Mouse (Mus musculus): ENCODE results near the gene Mri1. TPM values are rescaled to one million over a fixed set of nuclear protein-coding genes. Genes with fewer than 3 reads are reported as not detected.
"Not testable (repeated sequence)": the region's sequence is repeated elsewhere in the genome, so short reads cannot be mapped to it uniquely, and the experiment has no call there.

Gene Mri1
- 64.0 and 64.2 TPM in 2 replicates for polyA plus RNA-seq (2016; fragmentation: Nextera tagmentation; extraction: Ambion mirVana)

DNA sequence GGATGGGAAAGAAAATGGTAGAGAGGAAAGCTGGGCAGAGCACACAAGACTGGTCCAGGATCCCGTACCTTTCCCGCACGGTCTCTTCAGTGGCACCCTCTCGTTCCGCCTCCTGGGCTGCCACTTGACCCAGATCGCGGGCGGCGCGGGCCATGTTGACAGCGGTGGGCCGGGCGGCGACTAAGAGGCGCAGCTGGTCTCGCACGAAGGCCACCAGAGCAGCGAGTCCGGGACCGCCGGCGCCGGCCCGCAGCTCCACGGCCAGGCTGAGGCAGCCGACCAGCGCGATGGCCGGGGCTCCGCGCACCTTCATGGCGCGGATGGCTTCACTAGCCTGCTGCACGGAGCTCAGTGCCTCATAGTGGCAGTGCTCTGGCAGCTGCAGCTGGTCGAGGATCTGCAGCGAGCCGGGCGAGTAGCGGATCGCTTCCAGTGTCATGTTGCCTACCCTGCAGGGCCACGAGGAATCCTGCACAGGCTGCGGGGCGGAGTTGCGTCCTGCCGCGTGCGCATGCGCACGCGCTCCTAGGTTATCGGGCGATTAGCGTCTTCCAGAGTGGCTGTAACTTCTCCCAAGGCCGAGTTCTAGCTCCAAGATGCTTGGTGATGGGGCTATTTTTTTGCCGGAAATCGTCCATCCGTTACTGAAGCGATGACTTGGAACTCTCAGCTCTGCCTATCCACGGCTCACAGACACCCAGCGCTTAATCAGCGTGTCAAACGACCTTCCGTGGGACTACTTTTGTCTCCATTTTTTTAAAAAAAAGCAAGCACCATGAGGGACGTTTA is at the start of gene Mri1:
Mri1 (minus strand) TSS at position 505 of the 789 bp plus-strand sequence.
- peaks cover 82% of the 10 kb centered on the region for H3K36me3 ChIP-seq (replicated peaks)
- H3K4me1 ChIP-seq, result peaks cover 22% of the 10 kb centered on the region
- WGBS, result under 1% methylated on average over 64 of the region's 64 CpGs
- peak within 1 kb of the TSS; percentile 89 for H3K4me3 ChIP-seq
- peak; percentile 94 for DNase-seq (ENCODE audit: low spot score)
- no peaks in the 10 kb centered on the region for H3K27me3 ChIP-seq (replicated peaks; ENCODE audit: low read depth, poor library complexity, severe bottlenecking)
- peak within 1 kb of the TSS; percentile 89 for H3K27ac ChIP-seq (replicated peaks)
- H3K9me3 ChIP-seq, result no peaks in the 10 kb centered on the region

DNA sequence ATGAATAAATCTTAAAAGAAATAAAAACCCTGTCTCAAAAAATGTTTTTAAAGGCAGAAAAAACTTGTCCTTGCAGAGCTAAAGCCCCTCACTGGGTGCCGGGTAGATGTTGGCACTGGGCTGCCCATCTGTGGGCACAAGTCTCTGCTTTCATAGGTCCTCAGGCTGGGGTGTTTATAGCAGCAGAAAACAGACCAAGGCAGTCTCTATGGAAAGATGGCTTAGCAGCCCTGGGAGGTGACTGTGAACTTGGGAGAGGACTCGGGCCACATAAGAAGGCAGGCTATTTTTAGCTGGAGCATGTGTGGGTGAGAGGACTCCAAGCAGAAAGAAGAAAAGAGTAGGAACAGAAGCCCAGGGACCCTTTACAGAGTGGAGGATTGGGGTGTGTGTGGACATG is 46.8 kb upstream of the Mri1 start:
- Histone ChIP-seq H3K27ac (replicated peaks) (no peak overlapping the region), H3K27me3 (replicated peaks; ENCODE audit: low read depth, poor library complexity, severe bottlenecking) (no peaks in the 10 kb centered on the region), H3K36me3 (replicated peaks) (no peaks in the 10 kb centered on the region), H3K9me3 (no peaks in the 10 kb centered on the region), H3K4me1 (no peaks in the 10 kb centered on the region), H3K4me3 (no peak overlapping the region)
- no peak for DNase-seq (ENCODE audit: low spot score)
- 85% methylated on average over 2 of the region's 2 CpGs for WGBS

DNA sequence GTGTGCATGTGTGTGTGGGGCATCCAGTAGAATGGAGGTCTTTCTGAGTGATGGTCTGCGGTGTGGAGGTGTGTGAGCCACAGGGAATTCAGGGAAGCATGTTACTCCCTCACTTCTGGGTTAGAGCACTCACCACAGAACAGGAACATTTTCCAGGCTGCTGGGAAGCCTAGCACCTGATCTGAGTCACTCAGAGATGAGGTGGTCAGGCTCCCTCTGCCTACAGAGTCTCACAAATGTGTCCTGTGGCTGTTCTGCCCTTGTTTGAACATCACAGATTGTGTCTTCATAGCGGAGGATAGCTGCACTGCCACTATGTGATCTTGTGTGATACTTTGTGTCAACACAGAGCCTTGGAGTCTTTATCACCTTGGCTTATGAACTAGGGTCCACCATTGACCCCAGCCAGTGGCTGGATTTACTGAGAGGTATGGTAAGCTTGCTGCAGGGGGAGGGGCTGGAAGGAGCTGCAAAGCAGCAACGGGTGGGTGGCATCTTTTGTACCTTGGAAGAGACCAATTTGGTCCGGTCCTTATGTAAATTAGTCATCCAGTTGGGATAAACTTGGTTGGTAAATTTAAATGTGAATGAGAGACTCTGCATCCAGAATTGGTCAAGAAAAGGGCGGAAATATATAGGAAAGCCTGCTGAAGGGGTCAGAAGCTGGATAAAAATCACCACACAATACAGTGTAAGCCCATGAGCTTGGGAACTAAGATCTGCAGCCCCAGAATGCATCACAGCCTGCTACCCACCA is 40.1 kb upstream of the Mri1 start:
- Histone ChIP-seq H3K4me3 (no peak overlapping the region), H3K36me3 (replicated peaks) (no peaks in the 10 kb centered on the region), H3K4me1 (no peaks in the 10 kb centered on the region), H3K27ac (replicated peaks) (no peak overlapping the region), H3K27me3 (replicated peaks; ENCODE audit: low read depth, poor library complexity, severe bottlenecking) (no peaks in the 10 kb centered on the region), H3K9me3 (no peaks in the 10 kb centered on the region)
- DNase-seq (ENCODE audit: low spot score), result no peak
- 69% methylated on average over 5 of the region's 5 CpGs for WGBS

DNA sequence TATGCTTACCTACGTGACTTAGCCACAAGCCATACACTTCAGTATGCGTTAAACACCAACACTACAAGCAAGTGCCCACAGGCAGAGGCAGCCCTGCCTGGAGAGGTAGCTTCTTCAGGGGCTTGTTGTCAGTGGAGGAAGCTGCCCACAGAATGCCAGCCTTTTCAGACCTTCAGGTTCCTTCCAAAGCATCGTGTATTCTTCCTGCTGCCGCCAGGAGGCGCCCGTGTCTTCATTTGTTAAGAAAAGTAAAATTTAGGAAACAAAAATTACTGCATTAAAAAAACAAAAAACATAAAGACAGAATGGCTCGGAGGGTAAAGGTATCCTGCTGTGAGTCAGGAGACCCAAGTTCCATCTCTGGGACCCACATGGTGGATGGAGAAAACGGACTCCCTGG is 34.6 kb upstream of the Mri1 start:
- H3K4me3 ChIP-seq, result no peak overlapping the region
- 25% methylated on average over 8 of the region's 8 CpGs for WGBS

DNA sequence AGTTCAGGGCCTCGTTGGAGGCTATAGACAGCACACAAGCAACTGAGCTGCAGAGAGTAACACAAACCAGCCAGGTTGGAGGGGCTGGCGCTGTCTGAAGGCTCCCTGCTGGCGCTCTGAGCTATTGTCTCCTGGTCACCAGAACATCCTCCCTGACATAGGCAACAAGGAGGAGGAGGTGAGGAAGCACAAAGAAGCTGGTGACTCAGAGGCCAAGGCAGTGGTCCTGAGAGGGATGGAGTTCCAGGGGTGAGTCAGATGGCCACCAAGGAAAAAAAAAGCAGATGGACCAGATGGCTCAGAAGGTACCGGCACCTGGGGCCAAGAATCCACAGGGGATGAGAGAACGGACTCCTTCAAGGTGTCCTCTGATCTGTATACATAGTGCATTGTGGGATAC is 34.0 kb upstream of the Mri1 start:
- no peaks in the 10 kb centered on the region for H3K27me3 ChIP-seq (replicated peaks; ENCODE audit: low read depth, poor library complexity, severe bottlenecking)
- H3K4me1 ChIP-seq, result no peaks in the 10 kb centered on the region
- H3K4me3 ChIP-seq, result no peak overlapping the region
- H3K9me3 ChIP-seq, result no peaks in the 10 kb centered on the region
- H3K36me3 ChIP-seq (replicated peaks), result no peaks in the 10 kb centered on the region
- DNase-seq (ENCODE audit: low spot score), result no peak
- H3K27ac ChIP-seq (replicated peaks), result no peak overlapping the region
- WGBS, result 73% methylated on average over 5 of the region's 5 CpGs

More for the DNA sequence above, 34.6 kb upstream of the Mri1 start:
- H3K27ac ChIP-seq (replicated peaks), result no peak overlapping the region
- peak; percentile 52 for DNase-seq (ENCODE audit: low spot score)
- no peaks in the 10 kb centered on the region for H3K4me1 ChIP-seq
- H3K27me3 ChIP-seq (replicated peaks; ENCODE audit: low read depth, poor library complexity, severe bottlenecking), result no peaks in the 10 kb centered on the region
- no peaks in the 10 kb centered on the region for H3K9me3 ChIP-seq
- no peaks in the 10 kb centered on the region for H3K36me3 ChIP-seq (replicated peaks)

DNA sequence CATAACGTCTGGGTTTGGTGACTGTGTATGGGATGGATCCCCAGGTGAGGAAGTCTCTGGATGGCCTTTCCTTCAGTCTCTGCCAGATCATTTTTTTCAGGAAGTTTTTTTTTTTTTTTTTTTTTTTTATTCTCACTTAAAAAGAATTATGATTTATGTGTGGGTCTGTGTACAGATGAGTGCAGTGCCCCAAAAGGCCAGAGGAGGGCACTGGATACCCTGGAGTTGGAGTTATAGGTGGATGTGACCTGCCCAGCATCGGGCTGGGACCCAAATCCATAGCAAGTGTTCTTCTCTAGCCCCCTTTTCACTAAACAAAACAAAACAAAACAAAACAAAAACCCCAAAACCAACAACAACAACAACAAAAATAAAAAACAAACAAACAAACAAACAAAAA is 31.8 kb upstream of the Mri1 start:
- WGBS, result 61% methylated on average over 2 of the region's 2 CpGs
- Histone ChIP-seq H3K27me3 (replicated peaks; ENCODE audit: low read depth, poor library complexity, severe bottlenecking) (no peaks in the 10 kb centered on the region), H3K4me1 (peaks cover 9% of the 10 kb centered on the region; the same call in 1 of the 2 replicates), H3K9me3 (no peaks in the 10 kb centered on the region), H3K36me3 (replicated peaks) (no peaks in the 10 kb centered on the region), H3K27ac (replicated peaks) (no peak overlapping the region), H3K4me3 (no peak overlapping the region)
- peak; percentile 37 for DNase-seq (ENCODE audit: low spot score)

DNA sequence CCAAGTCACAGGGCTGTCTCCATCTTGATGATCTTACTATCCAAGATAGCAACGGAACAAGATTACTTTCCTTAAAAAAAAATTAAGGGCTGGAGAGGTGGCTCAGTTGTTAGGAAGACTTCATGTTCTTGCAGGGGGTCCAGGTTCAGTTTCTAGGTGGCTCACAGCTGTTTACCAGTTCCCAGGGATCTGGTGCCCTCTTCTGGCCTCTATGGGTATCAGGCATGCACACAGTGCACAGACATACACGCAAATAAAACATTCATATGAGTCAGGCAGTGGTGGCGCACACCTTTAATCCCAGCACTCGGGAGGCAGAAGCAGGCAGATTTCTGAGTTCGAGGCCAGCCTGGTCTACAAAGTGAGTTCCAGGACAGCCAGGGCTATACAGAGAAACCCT is 28.5 kb upstream of the Mri1 start:
- not testable (repeated sequence) for H3K4me3 ChIP-seq; H3K27ac ChIP-seq (replicated peaks); H3K9me3 ChIP-seq; H3K27me3 ChIP-seq (replicated peaks; ENCODE audit: low read depth, poor library complexity, severe bottlenecking); H3K36me3 ChIP-seq (replicated peaks)
- 56% methylated on average over 5 of the region's 5 CpGs for WGBS
- DNase-seq (ENCODE audit: low spot score), result peak; percentile 50
- H3K4me1 ChIP-seq, result peaks cover 12% of the 10 kb centered on the region; the same call in 1 of the 2 replicates

DNA sequence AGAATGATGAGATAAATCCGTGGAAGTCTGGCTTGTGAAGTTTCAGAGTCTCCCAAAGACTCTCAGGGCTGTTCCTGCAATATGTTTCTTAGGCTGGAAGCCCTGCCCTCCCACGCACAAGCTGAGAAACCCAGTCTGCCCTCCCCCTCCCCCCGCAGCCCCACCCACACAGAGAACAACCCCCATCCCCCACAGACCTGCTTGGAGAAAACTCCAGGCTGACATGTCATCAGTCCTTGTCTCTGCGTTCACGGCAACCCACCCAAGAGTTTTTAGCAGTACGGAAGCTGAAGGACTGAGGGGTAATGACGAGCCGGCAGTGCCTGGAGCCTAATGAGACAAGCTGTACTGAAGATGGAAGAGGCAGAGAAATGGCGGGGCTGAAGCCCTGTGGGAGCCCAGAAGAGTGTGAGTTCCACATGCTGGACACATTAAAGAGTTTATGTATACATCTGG is 27.5 kb upstream of the Mri1 start:
- Histone ChIP-seq H3K4me1 (peaks cover 12% of the 10 kb centered on the region; the same call in 1 of the 2 replicates), H3K27me3 (replicated peaks; ENCODE audit: low read depth, poor library complexity, severe bottlenecking) (no peaks in the 10 kb centered on the region), H3K9me3 (no peaks in the 10 kb centered on the region), H3K4me3 (peak overlapping the region; percentile 31), H3K27ac (replicated peaks) (peak overlapping the region; percentile 11; the same call in 1 of the 2 replicates), H3K36me3 (replicated peaks) (no peaks in the 10 kb centered on the region)
- 38% methylated on average over 9 of the region's 9 CpGs for WGBS
- peak; percentile 49 for DNase-seq (ENCODE audit: low spot score)

DNA sequence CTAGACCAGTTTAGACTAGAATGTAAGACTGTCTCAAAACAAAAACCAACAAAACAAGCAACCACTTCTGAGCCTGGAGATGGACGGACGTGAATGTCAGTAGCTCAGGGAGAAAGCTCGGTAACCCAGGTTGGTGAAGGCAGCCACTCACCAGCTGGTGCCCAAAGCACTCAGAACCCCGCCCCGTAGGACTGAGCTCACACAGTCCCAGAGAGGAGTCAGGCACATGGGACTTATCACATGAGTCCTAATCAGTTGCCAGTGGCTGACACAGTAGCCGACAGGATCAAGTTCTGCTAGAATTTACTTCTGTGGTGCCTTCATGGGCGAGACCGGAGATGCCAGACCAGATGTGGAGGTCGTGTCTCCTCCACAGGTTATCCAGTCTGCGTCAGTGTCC is 23.7 kb upstream of the Mri1 start:
- Histone ChIP-seq H3K4me1 (peaks cover 12% of the 10 kb centered on the region; the same call in 1 of the 2 replicates), H3K9me3 (no peaks in the 10 kb centered on the region), H3K27me3 (replicated peaks; ENCODE audit: low read depth, poor library complexity, severe bottlenecking) (no peaks in the 10 kb centered on the region), H3K36me3 (replicated peaks) (no peaks in the 10 kb centered on the region), H3K4me3 (no peak overlapping the region), H3K27ac (replicated peaks) (no peak overlapping the region)
- no peak for DNase-seq (ENCODE audit: low spot score)
- 83% methylated on average over 10 of the region's 10 CpGs for WGBS

DNA sequence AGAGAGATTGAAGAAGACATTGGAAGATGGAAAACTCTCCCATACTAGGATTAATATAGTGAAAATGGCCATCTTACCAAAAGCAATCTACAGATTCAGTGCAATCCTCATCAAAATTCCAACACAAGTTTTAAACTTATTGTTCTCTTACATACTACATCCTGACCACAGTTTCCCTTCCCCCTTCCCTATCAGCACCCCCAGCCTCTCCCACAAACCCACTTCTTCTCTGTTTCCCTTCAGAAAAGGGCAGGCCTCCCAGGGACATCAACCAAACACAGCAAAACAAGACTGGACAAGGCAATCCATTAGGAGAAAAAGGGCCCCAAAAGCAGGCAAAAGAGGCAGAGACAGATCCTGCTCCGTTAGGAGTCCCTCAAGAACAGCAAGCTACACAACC is 19.3 kb upstream of the Mri1 start:
- H3K4me3 ChIP-seq, result no peak overlapping the region
- no peaks in the 10 kb centered on the region for H3K9me3 ChIP-seq
- H3K4me1 ChIP-seq, result no peaks in the 10 kb centered on the region
- whole genome bisulfite sequencing, result 78% methylated on average over 1 of the region's 1 CpGs
- no peaks in the 10 kb centered on the region for H3K27me3 ChIP-seq (replicated peaks; ENCODE audit: low read depth, poor library complexity, severe bottlenecking)
- no peak overlapping the region for H3K27ac ChIP-seq (replicated peaks)
- H3K36me3 ChIP-seq (replicated peaks), result no peaks in the 10 kb centered on the region
- no peak for DNase-seq (ENCODE audit: low spot score)

DNA sequence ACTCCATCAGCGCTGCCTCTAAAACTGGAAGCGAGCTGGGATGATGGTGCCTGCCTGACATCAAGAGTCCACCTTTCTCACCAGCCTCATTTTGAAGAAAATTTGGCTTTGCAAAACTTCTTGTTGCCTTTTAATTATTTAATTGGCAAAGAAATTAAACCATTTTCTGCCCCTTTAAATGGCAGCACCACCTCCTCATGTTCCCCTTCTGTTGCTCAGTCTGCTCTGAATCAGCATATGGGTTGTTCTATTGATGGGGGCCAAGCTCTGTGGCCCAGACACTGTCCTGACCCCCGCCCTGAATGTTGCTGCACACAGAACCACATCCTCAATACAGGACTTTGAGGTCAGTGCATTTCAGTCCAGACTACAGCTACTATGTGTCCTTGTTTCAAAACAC is 16.8 kb upstream of the Mri1 start:
- peaks cover 10% of the 10 kb centered on the region for H3K4me1 ChIP-seq
- H3K4me3 ChIP-seq, result no peak overlapping the region
- no peaks in the 10 kb centered on the region for H3K9me3 ChIP-seq
- no peak for DNase-seq (ENCODE audit: low spot score)
- H3K36me3 ChIP-seq (replicated peaks), result no peaks in the 10 kb centered on the region
- 82% methylated on average over 3 of the region's 3 CpGs for WGBS
- no peak overlapping the region for H3K27ac ChIP-seq (replicated peaks)
- H3K27me3 ChIP-seq (replicated peaks; ENCODE audit: low read depth, poor library complexity, severe bottlenecking), result no peaks in the 10 kb centered on the region

DNA sequence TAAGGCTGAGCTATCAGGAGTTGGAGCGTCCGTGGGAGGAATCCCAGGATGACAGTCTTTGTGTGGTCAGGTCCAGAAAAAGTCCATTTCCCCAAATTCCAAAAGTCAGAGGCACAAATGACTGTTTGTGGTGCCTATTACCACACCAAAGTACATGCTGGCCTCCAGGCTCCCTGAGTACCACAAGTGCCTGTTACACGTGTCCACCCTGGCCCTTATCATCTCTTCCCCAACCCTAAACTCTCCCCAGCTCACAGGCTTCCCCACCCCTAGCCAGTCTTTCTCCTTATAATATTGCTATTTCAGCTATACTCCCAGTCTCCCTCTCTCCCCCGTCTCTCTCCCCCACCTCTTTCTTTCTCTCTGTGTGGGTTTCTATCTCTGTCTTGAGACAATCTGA is 15.2 kb upstream of the Mri1 start:
- Histone ChIP-seq H3K4me1 (peaks cover 10% of the 10 kb centered on the region), H3K4me3 (no peak overlapping the region), H3K27ac (replicated peaks) (no peak overlapping the region), H3K27me3 (replicated peaks; ENCODE audit: low read depth, poor library complexity, severe bottlenecking) (no peaks in the 10 kb centered on the region), H3K9me3 (no peaks in the 10 kb centered on the region), H3K36me3 (replicated peaks) (0 out of 2 replicates have a peak, but pooled peaks cover 2% of the 10 kb centered on the region)
- DNase-seq (ENCODE audit: low spot score), result no peak
- 86% methylated on average over 4 of the region's 4 CpGs for WGBS

Measured in embryonic facial prominence, embryonic 10.5 days (tissue).